Mouse (Mus musculus) kidney, embryonic 15.5 days (tissue): ENCODE results near the gene Hsph1. TPM values are rescaled to one million over a fixed set of nuclear protein-coding genes. Genes with fewer than 3 reads are reported as not detected.

Source experiments
- ATAC-seq: fragments of 200-750 bp; cut with Nextera tagmentation; replicated peaks from 2 replicates; pipeline ENCODE4 v1.8.0; 2017; ENCODE audit warnings: moderate TSS enrichment; ENCODE audit not compliant: low FRiP score
- H3K27ac ChIP-seq: fragments of 300-500 bp; sonication (generic); 2 replicates; pipeline ENCODE4 v1.5.1; 2015; ENCODE audit warnings: mild to moderate bottlenecking, inconsistent platforms
- H3K27me3 ChIP-seq: fragments of 300-500 bp; sonication (generic); 2 replicates; pipeline ENCODE4 v1.6.1; 2015; ENCODE audit warnings: inconsistent platforms
- H3K36me3 ChIP-seq: fragments of 300-500 bp; sonication (generic); 2 replicates; pipeline ENCODE4 v1.6.1; 2015; ENCODE audit warnings: inconsistent platforms
- H3K4me1 ChIP-seq: fragments of 300-500 bp; sonication (generic); 2 replicates; pipeline ENCODE4 v1.6.1; 2015; ENCODE audit warnings: inconsistent platforms
- H3K4me2 ChIP-seq: fragments of 300-500 bp; sonication (generic); 2 replicates; pipeline ENCODE4 v1.6.1; 2015; ENCODE audit warnings: moderate library complexity, mild to moderate bottlenecking, inconsistent platforms
- H3K4me3 ChIP-seq: fragments of 300-500 bp; sonication (generic); replicated peaks from 2 replicates; pipeline ENCODE4 v1.5.1; 2015; ENCODE audit warnings: mild to moderate bottlenecking, inconsistent platforms
- H3K9ac ChIP-seq: fragments of 300-500 bp; sonication (generic); 2 replicates; pipeline ENCODE4 v1.6.1; 2015; ENCODE audit warnings: mild to moderate bottlenecking, inconsistent platforms
- H3K9me3 ChIP-seq: fragments of 300-500 bp; sonication (generic); replicated peaks from 2 replicates; pipeline ENCODE4 v1.6.1; 2016; ENCODE audit warnings: inconsistent platforms
- WGBS: fragments of 180-500 bp; shearing (Covaris S2); methylation state at CpG from one replicate; pipeline ENCODE4 v1.1.7; 2015; ENCODE audit warnings: mixed read lengths; 5-methylcytosine and 5-hydroxymethylcytosine counted together
- polyA plus RNA-seq: library from polyadenylated mRNA; unstranded; fragments of >200 nt; fragmentation: Nextera tagmentation; extraction: Ambion mirVana; gene quantifications from 2 replicates; pipeline ENCODE4 v1.2.1, GENCODE M21; 2015

The Hsph1 gene
- polyA plus RNA-seq, 1 experiment from 2014 or later = 62.6 TPM

- Histone ChIP-seq H3K4me2 (no peak overlapping the region), H3K4me1 (no peaks in the 10 kb centered on the region), H3K27me3 (no peaks in the 10 kb centered on the region), H3K4me3 (no peak overlapping the region), H3K27ac (no peak overlapping the region), H3K36me3 (no peaks in the 10 kb centered on the region), H3K9ac (no peak overlapping the region), H3K9me3 (no peaks in the 10 kb centered on the region)
- no peak for ATAC-seq
- 71% methylated on average over 8 of the region's 9 CpGs for WGBS
Observed at GRCm38 (mm10) chr5:149658741-149659413, 22.7 kb upstream of the Hsph1 start.

GRCm38 (mm10) chr5:149658022-149658421 is 21.8 kb upstream of the Hsph1 start:
- WGBS = 65% methylated on average over 3 of the region's 3 CpGs
- no peak overlapping the region for H3K27ac ChIP-seq

GRCm38 (mm10) chr5:149655636-149656035 is 19.5 kb upstream of the Hsph1 start:
- no peaks in the 10 kb centered on the region for H3K4me1 ChIP-seq
- H3K27me3 ChIP-seq = no peaks in the 10 kb centered on the region
- no peak overlapping the region for H3K4me2 ChIP-seq
- no peak for ATAC-seq
- no peak overlapping the region for H3K27ac ChIP-seq
- no peak overlapping the region for H3K9ac ChIP-seq
- no peaks in the 10 kb centered on the region for H3K36me3 ChIP-seq
- 85% methylated on average over 9 of the region's 9 CpGs for WGBS
- no peaks in the 10 kb centered on the region for H3K9me3 ChIP-seq
- H3K4me3 ChIP-seq = no peak overlapping the region

More at GRCm38 (mm10) chr5:149658022-149658421, 21.8 kb upstream of the Hsph1 start:
- Histone ChIP-seq H3K4me1 (no peaks in the 10 kb centered on the region), H3K27me3 (no peaks in the 10 kb centered on the region), H3K4me3 (no peak overlapping the region), H3K9me3 (no peaks in the 10 kb centered on the region), H3K36me3 (no peaks in the 10 kb centered on the region), H3K4me2 (no peak overlapping the region), H3K9ac (no peak overlapping the region)
- ATAC-seq = no peak

GRCm38 (mm10) chr5:149650179-149650553 is 14.0 kb upstream of the Hsph1 start:
- H3K4me2 ChIP-seq = no peak overlapping the region
- no peak overlapping the region for H3K9ac ChIP-seq
- H3K27me3 ChIP-seq = no peaks in the 10 kb centered on the region
- H3K36me3 ChIP-seq = no peaks in the 10 kb centered on the region
- no peaks in the 10 kb centered on the region for H3K9me3 ChIP-seq
- no peak for ATAC-seq
- no peak overlapping the region for H3K4me3 ChIP-seq
- no peak overlapping the region for H3K27ac ChIP-seq
- WGBS = 53% methylated on average over 4 of the region's 4 CpGs
- H3K4me1 ChIP-seq = no peaks in the 10 kb centered on the region

- WGBS = 78% methylated on average over 14 of the region's 14 CpGs
- no peak overlapping the region for H3K9ac ChIP-seq
- no peak overlapping the region for H3K27ac ChIP-seq
- H3K4me2 ChIP-seq = no peak overlapping the region
- no peaks in the 10 kb centered on the region for H3K36me3 ChIP-seq
- H3K4me3 ChIP-seq = no peak overlapping the region
- ATAC-seq = no peak
- H3K9me3 ChIP-seq = no peaks in the 10 kb centered on the region
- H3K27me3 ChIP-seq = no peaks in the 10 kb centered on the region
- H3K4me1 ChIP-seq = no peaks in the 10 kb centered on the region
Observed at GRCm38 (mm10) chr5:149649499-149650178, 13.5 kb upstream of the Hsph1 start.

- Histone ChIP-seq H3K36me3 (no peaks in the 10 kb centered on the region), H3K9ac (no peak overlapping the region), H3K4me3 (no peak overlapping the region), H3K9me3 (no peaks in the 10 kb centered on the region), H3K27me3 (no peaks in the 10 kb centered on the region), H3K4me2 (no peak overlapping the region), H3K27ac (no peak overlapping the region), H3K4me1 (no peaks in the 10 kb centered on the region)
- 73% methylated on average over 6 of the region's 6 CpGs for WGBS
- ATAC-seq = 0 out of 2 replicates have a peak, but pooled peaks have one; percentile 29
Observed at GRCm38 (mm10) chr5:149648895-149649406, 12.8 kb upstream of the Hsph1 start.

- no peak overlapping the region for H3K9ac ChIP-seq
- no peak for ATAC-seq
- no peaks in the 10 kb centered on the region for H3K9me3 ChIP-seq
- no peaks in the 10 kb centered on the region for H3K4me1 ChIP-seq
- 44% methylated on average over 4 of the region's 4 CpGs for WGBS
- H3K4me2 ChIP-seq = no peak overlapping the region
- H3K27me3 ChIP-seq = no peaks in the 10 kb centered on the region
- H3K27ac ChIP-seq = no peak overlapping the region
- no peaks in the 10 kb centered on the region for H3K36me3 ChIP-seq
- no peak overlapping the region for H3K4me3 ChIP-seq
Observed at GRCm38 (mm10) chr5:149648196-149648595, 12.0 kb upstream of the Hsph1 start.

- H3K4me1 ChIP-seq = no peaks in the 10 kb centered on the region
- no peaks in the 10 kb centered on the region for H3K9me3 ChIP-seq
- no peaks in the 10 kb centered on the region for H3K36me3 ChIP-seq
- WGBS = 60% methylated on average over 8 of the region's 8 CpGs
- H3K27me3 ChIP-seq = no peaks in the 10 kb centered on the region
- H3K4me3 ChIP-seq = no peak overlapping the region
- H3K9ac ChIP-seq = no peak overlapping the region
- ATAC-seq = no peak
- H3K27ac ChIP-seq = no peak overlapping the region
- H3K4me2 ChIP-seq = no peak overlapping the region
Observed at GRCm38 (mm10) chr5:149647367-149648115, 11.4 kb upstream of the Hsph1 start.

GRCm38 (mm10) chr5:149642783-149643509 is 6.8 kb upstream of the Hsph1 start:
- Histone ChIP-seq H3K4me3 (no peak overlapping the region), H3K27me3 (no peaks in the 10 kb centered on the region), H3K27ac (no peak overlapping the region), H3K9me3 (no peaks in the 10 kb centered on the region), H3K36me3 (no peaks in the 10 kb centered on the region), H3K4me2 (no peak overlapping the region), H3K4me1 (no peaks in the 10 kb centered on the region), H3K9ac (no peak overlapping the region)
- 73% methylated on average over 11 of the region's 11 CpGs for WGBS
- ATAC-seq = no peak

- Histone ChIP-seq H3K36me3 (no peaks in the 10 kb centered on the region), H3K4me1 (peaks cover 1% of the 10 kb centered on the region; the same call in 1 of the 2 replicates), H3K9ac (no peak overlapping the region), H3K27ac (no peak overlapping the region), H3K27me3 (no peaks in the 10 kb centered on the region), H3K4me3 (no peak overlapping the region), H3K4me2 (no peak overlapping the region), H3K9me3 (no peaks in the 10 kb centered on the region)
- peak; percentile 67; the same call in 1 of the 2 replicates for ATAC-seq
- 45% methylated on average over 6 of the region's 6 CpGs for WGBS
Observed at GRCm38 (mm10) chr5:149642366-149642765, 6.2 kb upstream of the Hsph1 start.

- no peaks in the 10 kb centered on the region for H3K36me3 ChIP-seq
- H3K9ac ChIP-seq = no peak overlapping the region
- H3K9me3 ChIP-seq = no peaks in the 10 kb centered on the region
- WGBS = 87% methylated on average over 8 of the region's 8 CpGs
- no peak for ATAC-seq
- H3K4me2 ChIP-seq = no peak overlapping the region
- H3K4me3 ChIP-seq = no peak overlapping the region
- H3K27ac ChIP-seq = no peak overlapping the region
- no peaks in the 10 kb centered on the region for H3K27me3 ChIP-seq
- peaks cover 3% of the 10 kb centered on the region; the same call in 1 of the 2 replicates for H3K4me1 ChIP-seq
Observed at GRCm38 (mm10) chr5:149641277-149641892, 5.2 kb upstream of the Hsph1 start.
